Mouse (Mus musculus): ENCODE measurements around the gene Gm20458. TPM values are rescaled to one million over a fixed set of nuclear protein-coding genes. Genes with fewer than 3 reads are reported as not detected.

Gm20458 gene
- total RNA-seq (2021) = 1 to 10 TPM; 7.6 to 9.4 TPM
- long read RNA-seq, experiment 1, partial matches to known transcripts = 0 of 2 reads
- long read RNA-seq, experiment 1, other reads (novel, unspliced or antisense) = 2 of 2 reads
- long read RNA-seq, experiment 2, partial matches to known transcripts = 0 of 1 reads
- long read RNA-seq, experiment 2, other reads (novel, unspliced or antisense) = 1 of 1 reads

GRCm38 (mm10) chr2:164460745-164461551 is at the start of gene Gm20458:
Gene Gm20458 (plus strand): TSS chr2:164460967.
- intact Hi-C loops (cut with DNase I) = loop anchor here (5.0 kb wide), 1 partner anchor 36 kb away; the partner anchor contains the start of gene Pigt

GRCm38 (mm10) chr2:164414167-164414566 is 46.6 kb upstream of the Gm20458 start:
- intact Hi-C loops (cut with DNase I) = no loop called here
- H3K27ac ChIP-seq = no peak overlapping the region
- TF ChIP-seq CTCF (IDR thresholded peaks at IDR 0.05) = no peak
- no peak for DNase-seq
- no peak overlapping the region for H3K4me3 ChIP-seq

More at GRCm38 (mm10) chr2:164460745-164461551, at the start of gene Gm20458:
- H3K4me3 ChIP-seq = peak within 1 kb of the TSS; percentile 79
- H3K27ac ChIP-seq = peak within 1 kb of the TSS; percentile 96
- DNase-seq = peak; percentile 97
- TF ChIP-seq CTCF (IDR thresholded peaks at IDR 0.05) = peak; percentile 84

GRCm38 (mm10) chr2:164414581-164414980 is 46.2 kb upstream of the Gm20458 start:
- Histone ChIP-seq H3K4me3 (no peak overlapping the region), H3K27ac (no peak overlapping the region)
- intact Hi-C loops (cut with DNase I) = no loop called here
- no peak for DNase-seq
- TF ChIP-seq CTCF (IDR thresholded peaks at IDR 0.05) = no peak

- Histone ChIP-seq H3K4me3 (no peak overlapping the region), H3K27ac (0 out of 2 replicates have a peak overlapping the region, but pooled peaks have one; percentile 16)
- no peak for DNase-seq
- intact Hi-C loops (cut with DNase I) = loop anchor here (1.0 to 2.0 kb wide), 2 partner anchors 40 to 102 kb away; no protein-coding TSS in a partner anchor
- TF ChIP-seq CTCF (IDR thresholded peaks at IDR 0.05) = peak; percentile 94
Observed at GRCm38 (mm10) chr2:164417198-164417597, 43.6 kb upstream of the Gm20458 start.

- intact Hi-C loops (cut with DNase I) = no loop called here
- Histone ChIP-seq H3K4me3 (no peak overlapping the region), H3K27ac (no peak overlapping the region)
- no peak for DNase-seq
- TF ChIP-seq CTCF (IDR thresholded peaks at IDR 0.05) = no peak
Observed at GRCm38 (mm10) chr2:164418308-164418875, 42.4 kb upstream of the Gm20458 start.

GRCm38 (mm10) chr2:164419489-164419888 is 41.3 kb upstream of the Gm20458 start:
- no peak overlapping the region for H3K27ac ChIP-seq
- H3K4me3 ChIP-seq = no peak overlapping the region
- no peak for TF ChIP-seq CTCF (IDR thresholded peaks at IDR 0.05)
- intact Hi-C loops (cut with DNase I) = no loop called here
- no peak for DNase-seq

- intact Hi-C loops (cut with DNase I) = no loop called here
- TF ChIP-seq CTCF (IDR thresholded peaks at IDR 0.05) = no peak
- H3K4me3 ChIP-seq = no peak overlapping the region
- no peak for DNase-seq
- H3K27ac ChIP-seq = peak overlapping the region; percentile 67; the same call in 1 of the 2 replicates
Observed at GRCm38 (mm10) chr2:164421306-164421705, 39.5 kb upstream of the Gm20458 start.

- TF ChIP-seq CTCF (IDR thresholded peaks at IDR 0.05) = no peak
- Histone ChIP-seq H3K27ac (peak overlapping the region; percentile 67), H3K4me3 (no peak overlapping the region)
- DNase-seq = no peak
- intact Hi-C loops (cut with DNase I) = no loop called here
Observed at GRCm38 (mm10) chr2:164421979-164422378, 38.8 kb upstream of the Gm20458 start.

- intact Hi-C loops (cut with DNase I) = no loop called here
- DNase-seq = peak; percentile 48
- no peak for TF ChIP-seq CTCF (IDR thresholded peaks at IDR 0.05)
- Histone ChIP-seq H3K4me3 (no peak overlapping the region), H3K27ac (peak overlapping the region; percentile 67)
Observed at GRCm38 (mm10) chr2:164422675-164423393, 37.9 kb upstream of the Gm20458 start.

- TF ChIP-seq CTCF (IDR thresholded peaks at IDR 0.05) = no peak
- H3K4me3 ChIP-seq = no peak overlapping the region
- peak overlapping the region; percentile 67 for H3K27ac ChIP-seq
- DNase-seq = peak; percentile 50
- intact Hi-C loops (cut with DNase I) = no loop called here
Observed at GRCm38 (mm10) chr2:164423464-164423863, 37.3 kb upstream of the Gm20458 start.

- intact Hi-C loops (cut with DNase I) = no loop called here
- TF ChIP-seq CTCF (IDR thresholded peaks at IDR 0.05) = no peak
- H3K4me3 ChIP-seq = no peak overlapping the region
- DNase-seq = no peak
- 0 out of 2 replicates have a peak overlapping the region, but pooled peaks have one; percentile 28 for H3K27ac ChIP-seq
Observed at GRCm38 (mm10) chr2:164424406-164424805, 36.4 kb upstream of the Gm20458 start.

GRCm38 (mm10) chr2:164425401-164425800 is 35.4 kb upstream of the Gm20458 start:
- intact Hi-C loops (cut with DNase I) = no loop called here
- Histone ChIP-seq H3K27ac (peak overlapping the region; percentile 35; the same call in 1 of the 2 replicates), H3K4me3 (no peak overlapping the region)
- TF ChIP-seq CTCF (IDR thresholded peaks at IDR 0.05) = no peak
- DNase-seq = peak; percentile 76
